Mouse (Mus musculus): ENCODE data around the gene Grn.

Grn gene

GRCm38 (mm10) chr11:102481779-102482178, 51.7 kb downstream of the Grn start:
- DNase-seq = no peak
